Mouse (Mus musculus) E14TG2a.4 (cell line): ENCODE measurements at regions not wholly inside any gene's neighbourhood (a gene's known extent, or its start where the extent isn't known, plus 50 kb on each side); places are given as distances from the start of the nearest gene placed in this dataset.

ENCODE experiments used
- CTCF ChIP-seq: conservative IDR thresholded peaks from 2 replicates; pipeline ENCODE4 v1.5.1; 2014; ENCODE audit warnings: low read length
- NANOG ChIP-seq: IDR thresholded peaks from 2 replicates; pipeline ENCODE4 v1.6.1; 2014; ENCODE audit warnings: borderline replicate concordance, low read length, mixed read lengths

DNA sequence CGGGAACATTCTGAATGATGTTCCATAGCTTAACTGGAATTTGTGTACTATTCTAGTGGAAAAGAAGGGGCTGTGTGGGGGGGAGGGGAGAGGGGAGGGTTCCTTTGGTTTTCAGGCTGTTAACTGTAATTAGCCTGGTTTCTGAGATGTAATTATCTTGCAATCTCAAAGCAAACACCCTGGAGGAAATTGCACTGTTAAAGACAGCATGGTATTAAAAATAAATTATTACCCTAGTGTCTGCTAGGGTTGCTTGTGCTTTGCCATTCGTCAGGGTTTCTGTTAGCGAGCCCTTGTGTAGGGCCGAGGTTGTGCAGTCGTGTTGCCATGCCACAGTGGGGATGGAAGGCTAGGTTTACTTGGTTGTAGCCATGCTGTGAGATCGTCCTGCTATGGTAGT lies 105.0 kb upstream of the Ppp2r3a start:
- TF ChIP-seq CTCF (no peak), NANOG (no peak)
